ENCODE assay signal across 8 mouse cellular contexts in genomic region chr5:63766715-63767114, GRCm38 (mm10). TPM values are rescaled to one million over a fixed set of nuclear protein-coding genes. Genes with fewer than 3 reads are reported as not detected.
DNase-seq lines count a peak whose midpoint lies in the region; ATAC-seq lines count a peak whose summit lies in the region.

No protein-coding gene starts in this region.

- peak; percentile 9 for DNase-seq in cerebellum, adult 9-11 months
- no peak for DNase-seq in cerebellum, adult 11-12 months
- DNase-seq in 416B (ENCODE audit: low read depth), result peak; percentile 84
- DNase-seq in adrenal gland, postnatal 36 days, result peak; percentile 55 to 56
- DNase-seq in forelimb bud, embryonic 11.5 days (ENCODE audit: low read depth, low spot score), result peak; percentile 61
- DNase-seq in layer of hippocampus, adult 9-11 months, result peak; percentile 19
- peak; percentile 63 to 79 for DNase-seq in right cerebral cortex, postnatal 10 days (ENCODE audit: low spot score in 2 of 2)

- peak; percentile 74 for ATAC-seq in megakaryocyte, adult 5-6 weeks (ENCODE audit: poor library complexity, severe bottlenecking)

RNA-seq across cellular contexts. Expression of gene 0610040J01Rik, which starts 45.4 kb away (rescaled TPM):
- under 1 TPM; 0.33 to 0.43 TPM for total RNA-seq in adrenal gland, postnatal 36 days (2021)
- 6.4 and 7.5 TPM in 2 replicates for total RNA-seq in megakaryocyte, adult 5-6 weeks (2015)
- 4.1 and 4.9 TPM in 2 replicates for total RNA-seq in megakaryocyte, adult 5-6 weeks (2017)
